Mouse (Mus musculus) E14TG2a.4 (cell line): Measurements from ENCODE around the gene Atp2b2.

ENCODE experiments used
- CTCF ChIP-seq: conservative IDR thresholded peaks from 2 replicates; pipeline ENCODE4 v1.5.1; 2014; ENCODE audit warnings: low read length
- NANOG ChIP-seq: IDR thresholded peaks from 2 replicates; pipeline ENCODE4 v1.6.1; 2014; ENCODE audit warnings: borderline replicate concordance, low read length, mixed read lengths

GRCm38 (mm10) chr6:113714797-113715196, 327.6 kb downstream of the Atp2b2 start:
- no peak for TF ChIP-seq CTCF
- TF ChIP-seq NANOG = no peak
